Mouse (Mus musculus) embryo, embryonic 10.5 days (tissue): ENCODE data around the gene Tbx3.

ENCODE experiments used
- DNase-seq: peaks from one replicate; pipeline ENCODE4 v3.0.0-alpha.2; 2015; ENCODE audit warnings: low spot score

The Tbx3 gene

GRCm38 (mm10) chr5:119680329-119681010 is 10.0 kb downstream of the Tbx3 start:
- DNase-seq = peak; percentile 52

GRCm38 (mm10) chr5:119681011-119681832 is 10.8 kb downstream of the Tbx3 start:
- peak; percentile 26 for DNase-seq

GRCm38 (mm10) chr5:119681833-119682210 is 11.4 kb downstream of the Tbx3 start:
- DNase-seq = peak; percentile 24

- peak; percentile 59 for DNase-seq
Measured at GRCm38 (mm10) chr5:119682646-119683515, 12.4 kb downstream of the Tbx3 start.

- peak; percentile 40 for DNase-seq
Measured at GRCm38 (mm10) chr5:119683861-119684260, 13.4 kb downstream of the Tbx3 start.

- DNase-seq = peak; percentile 67
Measured at GRCm38 (mm10) chr5:119684701-119685391, 14.4 kb downstream of the Tbx3 start.

- DNase-seq = peak; percentile 61
Measured at GRCm38 (mm10) chr5:119685446-119686198, 15.2 kb downstream of the Tbx3 start.

- DNase-seq = peak; percentile 68
Measured at GRCm38 (mm10) chr5:119686199-119686964, 15.9 kb downstream of the Tbx3 start.

- DNase-seq = no peak
Measured at GRCm38 (mm10) chr5:119687005-119687855, 16.8 kb downstream of the Tbx3 start.

GRCm38 (mm10) chr5:119687856-119688206 is 17.4 kb downstream of the Tbx3 start:
- DNase-seq = no peak

GRCm38 (mm10) chr5:119688306-119688705 is 17.8 kb downstream of the Tbx3 start:
- no peak for DNase-seq

- no peak for DNase-seq
Measured at GRCm38 (mm10) chr5:119688914-119689420, 18.5 kb downstream of the Tbx3 start.

- no peak for DNase-seq
Measured at GRCm38 (mm10) chr5:119689501-119689900, 19.0 kb downstream of the Tbx3 start.

GRCm38 (mm10) chr5:119691075-119691474 is 20.6 kb downstream of the Tbx3 start:
- DNase-seq = peak; percentile 93

- no peak for DNase-seq
Measured at GRCm38 (mm10) chr5:119692425-119692824, 22.0 kb downstream of the Tbx3 start.

GRCm38 (mm10) chr5:119694914-119695313 is 24.4 kb downstream of the Tbx3 start:
- peak; percentile 62 for DNase-seq

- no peak for DNase-seq
Measured at GRCm38 (mm10) chr5:119703031-119703430, 32.6 kb downstream of the Tbx3 start.

- DNase-seq = no peak
Measured at GRCm38 (mm10) chr5:119704900-119705299, 34.4 kb downstream of the Tbx3 start.

GRCm38 (mm10) chr5:119706467-119706866 is 36.0 kb downstream of the Tbx3 start:
- DNase-seq = peak; percentile 65
